Mouse (Mus musculus): Measurements from ENCODE around the gene Uso1.
A peak's percentile ranks its signal among the peaks of the same experiment; 100 is the strongest.
"Not testable (repeated sequence)": the region's sequence is repeated elsewhere in the genome, so short reads cannot be mapped to it uniquely, and the experiment has no call there.

Gene Uso1

DNA sequence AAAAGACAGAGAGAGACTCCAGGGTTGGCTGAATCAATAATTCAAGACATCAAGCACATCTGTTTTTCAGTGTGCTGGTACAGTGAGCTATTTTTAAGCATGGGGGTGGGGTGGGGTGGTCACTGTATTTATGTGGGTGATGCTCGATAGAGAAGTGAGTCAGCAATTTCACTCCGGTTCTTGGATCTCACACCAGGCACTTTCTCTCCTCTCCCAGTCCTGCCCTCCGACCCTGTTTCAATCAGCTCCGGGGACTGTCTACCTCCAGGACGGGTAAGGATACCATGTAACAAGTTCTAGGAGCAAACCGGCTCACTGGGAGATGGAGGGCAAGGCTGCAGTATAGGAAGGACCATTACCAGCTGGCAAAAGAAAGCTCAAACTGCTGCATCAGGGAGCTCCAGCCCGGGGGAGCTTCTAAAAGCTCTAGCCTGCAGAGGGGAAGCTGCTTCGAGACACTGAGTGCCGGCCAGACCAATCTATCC is 10.6 kb upstream of the Uso1 start:
- DNase-seq (ENCODE audit: low read depth in 2 of 2, low spot score in 2 of 2) = no peak

DNA sequence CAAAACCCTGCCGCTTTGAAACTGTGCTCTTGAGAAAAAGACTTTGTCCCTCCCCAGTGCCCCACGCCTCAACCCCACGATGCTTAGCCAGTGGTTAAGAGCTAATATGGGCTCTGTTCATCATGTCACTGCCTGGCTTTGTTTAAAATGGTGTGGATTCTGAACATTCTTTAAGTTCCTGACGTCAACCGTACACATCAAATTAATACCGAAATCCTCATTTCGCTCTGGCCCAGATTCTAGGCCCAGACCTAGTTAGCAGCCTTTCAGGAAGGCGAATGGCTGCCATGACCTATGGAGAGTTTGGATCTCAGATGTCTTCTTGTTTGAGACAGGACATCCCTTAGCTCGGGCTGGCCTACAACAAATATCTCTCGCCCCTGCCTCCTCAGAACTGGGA is 10.0 kb upstream of the Uso1 start:
- DNase-seq (ENCODE audit: low read depth in 2 of 2, low spot score in 2 of 2) = no peak

DNA sequence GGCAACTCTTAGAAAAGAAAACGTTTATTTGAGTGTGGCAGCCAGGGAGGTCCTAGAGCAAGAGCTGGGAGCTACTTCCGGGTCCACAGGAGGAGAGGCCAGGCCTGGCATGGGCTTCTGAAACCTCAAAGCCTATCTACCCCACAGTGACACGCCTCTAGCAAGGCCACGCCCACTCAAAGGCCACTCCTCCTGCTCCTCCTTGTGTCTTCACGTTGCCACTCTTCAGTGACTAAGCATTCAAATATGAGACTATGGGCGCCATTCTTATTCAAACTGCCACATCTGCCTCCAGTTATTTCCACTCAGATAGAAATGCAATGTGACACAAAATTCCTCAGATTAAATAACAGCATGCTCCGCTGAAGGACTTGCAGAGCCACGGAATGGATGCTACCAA is 9.2 kb upstream of the Uso1 start:
- no peak for DNase-seq (ENCODE audit: low read depth in 2 of 2, low spot score in 2 of 2)

DNA sequence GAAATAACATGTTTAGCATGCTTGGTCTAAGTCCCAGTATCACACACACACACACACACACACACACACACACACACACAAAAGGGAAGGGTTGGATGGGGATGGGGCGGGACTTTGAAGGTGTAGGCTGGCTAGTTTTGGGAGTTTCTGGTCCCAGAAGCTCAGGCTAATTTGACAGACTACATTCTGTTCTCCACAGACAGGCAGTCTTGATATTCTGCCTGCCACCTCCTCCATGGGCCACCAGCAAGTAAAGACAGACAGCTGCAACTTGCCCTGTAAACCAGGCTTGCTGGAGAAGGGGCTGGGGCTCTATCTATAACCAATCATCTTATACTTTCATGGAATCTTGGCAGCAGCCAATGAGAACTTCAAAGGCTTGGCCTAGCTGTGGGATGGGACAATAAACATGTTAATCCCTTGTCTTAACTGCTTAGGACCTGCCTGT is 8.4 kb upstream of the Uso1 start:
- no peak for DNase-seq (ENCODE audit: low read depth in 2 of 2, low spot score in 2 of 2)

DNA sequence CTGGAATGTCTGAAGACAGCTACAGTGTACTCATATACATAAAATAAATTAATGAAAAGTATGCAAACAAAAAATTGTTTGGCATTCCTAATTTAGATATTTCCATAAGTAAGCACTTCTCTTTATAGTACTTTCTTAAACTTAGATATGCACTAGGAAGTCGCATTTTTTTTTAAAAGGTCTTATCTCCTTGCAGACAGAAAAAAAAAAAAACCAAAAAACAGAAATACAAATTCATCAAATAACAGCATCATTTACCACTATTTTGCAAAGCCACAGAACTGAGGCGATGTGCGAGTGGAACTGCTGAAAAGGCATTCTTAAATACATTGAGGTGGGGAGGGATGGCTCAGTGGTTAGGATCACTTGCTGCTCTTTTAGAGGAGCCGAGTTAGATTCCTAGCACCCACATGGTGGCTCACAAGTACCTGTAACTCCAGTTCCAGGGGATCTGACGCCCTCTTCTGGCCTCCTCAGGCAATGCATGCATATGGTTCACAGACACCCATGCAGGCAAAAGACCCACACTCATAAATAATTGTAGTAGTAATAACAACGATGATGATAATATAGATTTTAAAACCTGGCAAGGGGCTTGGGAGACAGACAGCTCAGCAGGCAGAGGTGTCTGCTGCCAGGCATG is 7.6 kb upstream of the Uso1 start:
- no peak for DNase-seq (ENCODE audit: low read depth in 2 of 2, low spot score in 2 of 2)

DNA sequence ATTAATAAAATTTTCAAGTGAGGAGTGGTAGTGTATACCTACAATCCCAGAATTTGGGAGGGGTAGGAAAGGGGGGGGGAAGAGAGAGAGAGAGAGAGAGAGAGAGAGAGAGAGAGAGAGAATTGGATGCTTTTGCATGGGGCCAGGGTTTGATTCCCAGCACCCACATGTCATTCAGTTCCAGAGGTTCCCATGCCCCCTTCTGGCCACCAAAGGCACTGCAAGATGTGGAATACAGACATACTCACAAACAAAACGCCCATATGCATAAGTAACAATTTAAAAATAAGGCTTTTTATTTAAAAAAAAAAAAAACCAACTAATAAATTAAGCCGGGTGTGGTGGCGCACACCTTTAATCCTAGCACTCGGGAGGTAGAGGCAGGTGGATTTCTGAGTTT is 5.6 kb upstream of the Uso1 start:
- DNase-seq (ENCODE audit: low read depth in 2 of 2, low spot score in 2 of 2) = no peak

DNA sequence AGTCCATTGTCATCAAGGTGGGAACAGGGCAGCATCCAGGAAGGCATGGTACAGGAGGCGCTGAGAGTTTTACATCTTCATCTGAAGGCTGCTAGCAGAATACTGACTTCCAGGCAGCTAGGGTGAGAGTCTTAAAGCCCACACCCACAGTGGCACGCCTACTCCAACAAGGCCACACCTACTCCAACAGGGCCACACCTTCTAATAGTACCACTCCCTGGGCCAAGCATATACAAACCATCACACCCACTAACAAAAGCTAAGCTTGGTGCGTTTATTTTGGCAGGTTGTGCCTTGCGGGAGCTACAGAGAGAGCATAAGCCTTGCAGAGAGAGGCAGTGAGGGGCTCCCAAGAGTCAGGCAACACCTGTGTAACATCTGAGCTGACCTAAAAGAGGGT is 4.7 kb upstream of the Uso1 start:
- not testable (repeated sequence) for DNase-seq (ENCODE audit: low read depth in 2 of 2, low spot score in 2 of 2)

DNA sequence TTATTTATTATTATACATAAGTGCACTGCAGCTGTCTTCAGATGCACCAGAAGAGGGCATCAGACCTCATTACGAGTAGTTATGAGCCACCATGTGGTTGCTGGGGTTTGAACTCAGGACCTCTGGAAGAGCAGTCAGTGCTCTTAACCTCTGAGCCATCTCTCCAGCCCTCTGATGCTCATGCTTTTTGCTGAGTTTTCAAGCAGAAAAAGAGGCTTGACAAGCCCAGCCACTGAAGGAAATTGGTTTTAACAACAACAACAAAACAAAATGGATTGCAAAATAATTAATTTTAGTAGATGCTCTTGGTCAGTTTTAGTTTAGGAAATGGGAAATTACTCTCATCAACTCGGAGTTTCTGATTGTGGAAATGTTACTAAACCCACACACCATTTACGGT is 2.8 kb upstream of the Uso1 start:
- DNase-seq (ENCODE audit: low read depth in 2 of 2, low spot score in 2 of 2) = no peak

DNA sequence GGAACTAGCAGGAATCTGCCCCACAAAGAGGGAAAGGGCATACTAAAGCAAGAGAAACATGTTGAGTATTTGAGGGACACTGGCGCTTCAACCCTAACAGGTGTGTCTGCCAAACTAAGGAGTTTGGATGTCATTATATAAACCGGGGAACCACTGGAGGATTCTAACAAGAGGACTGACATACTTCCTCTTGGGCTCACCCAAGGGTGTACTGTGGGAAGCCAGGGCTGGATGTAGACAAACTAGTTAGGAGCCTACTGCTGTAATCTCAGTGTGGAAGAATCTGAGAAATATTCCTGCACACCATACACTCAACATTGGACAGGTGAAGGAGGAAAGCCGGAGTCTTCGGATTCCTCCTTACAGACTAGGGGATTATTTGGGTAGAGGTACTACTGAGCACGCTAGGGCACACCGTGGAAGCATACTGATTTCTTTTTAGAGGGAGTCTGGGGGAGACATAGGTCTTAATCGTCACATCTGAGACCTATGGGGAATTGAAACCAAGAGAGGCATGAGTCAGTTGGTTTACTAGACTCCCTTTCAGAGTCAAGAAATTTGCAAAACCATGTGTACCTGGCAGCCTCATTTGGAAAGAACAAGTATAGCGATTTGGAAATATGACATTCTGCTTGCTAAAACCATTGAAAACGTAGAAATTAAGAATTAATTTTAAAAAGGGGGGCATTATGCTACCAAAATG is 1.1 kb upstream of the Uso1 start:
- DNase-seq (ENCODE audit: low read depth in 2 of 2, low spot score in 2 of 2) = no peak

DNA sequence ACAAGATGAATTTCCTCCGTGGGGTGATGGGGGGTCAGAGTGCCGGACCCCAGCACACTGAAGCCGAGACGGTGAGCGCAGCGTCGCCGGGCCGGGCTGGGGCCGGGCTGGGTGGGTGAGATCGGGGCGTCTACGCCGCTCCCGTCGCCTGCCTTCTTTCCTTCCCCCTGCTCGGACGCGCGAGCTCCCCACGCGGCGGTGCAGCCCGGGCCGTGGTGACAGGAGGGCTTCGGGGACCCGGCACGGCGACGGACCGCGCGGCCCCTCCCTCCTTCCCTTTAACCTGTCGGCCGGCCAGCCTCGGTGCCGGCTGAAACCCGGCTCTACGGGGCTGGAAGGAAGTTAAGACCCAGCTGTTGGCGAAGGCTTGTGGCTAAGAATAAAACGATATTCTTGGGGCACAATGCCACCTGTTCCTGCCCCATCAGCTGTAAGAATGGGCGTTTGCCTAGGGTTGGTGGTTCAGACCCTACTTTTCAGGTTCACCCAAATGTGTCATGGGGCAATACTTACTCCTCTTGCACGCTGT is 419 bp downstream of the Uso1 start:
- DNase-seq (ENCODE audit: low read depth in 2 of 2, low spot score in 2 of 2) = peak; percentile 38 to 48

DNA sequence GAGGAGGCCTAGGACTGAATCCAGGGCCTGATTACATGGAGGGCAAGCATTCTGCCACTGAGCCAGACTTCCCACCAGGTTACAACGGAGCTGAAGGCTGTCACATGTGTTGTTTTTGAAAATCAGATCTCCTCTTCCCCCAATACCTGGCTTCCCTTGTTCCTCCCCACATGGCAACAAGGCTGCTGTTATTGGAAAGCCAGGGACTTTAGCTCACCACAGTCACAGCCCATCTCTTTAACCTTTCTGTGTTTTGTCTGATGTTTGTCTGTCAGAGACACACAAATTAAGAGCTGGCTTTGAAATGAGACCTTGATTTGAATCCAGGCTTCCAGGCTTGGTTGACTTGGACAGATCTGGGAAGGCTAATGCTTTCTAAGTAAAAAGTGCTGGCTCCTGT is 1.5 kb downstream of the Uso1 start:
- DNase-seq (ENCODE audit: low read depth in 2 of 2, low spot score in 2 of 2) = no peak

DNA sequence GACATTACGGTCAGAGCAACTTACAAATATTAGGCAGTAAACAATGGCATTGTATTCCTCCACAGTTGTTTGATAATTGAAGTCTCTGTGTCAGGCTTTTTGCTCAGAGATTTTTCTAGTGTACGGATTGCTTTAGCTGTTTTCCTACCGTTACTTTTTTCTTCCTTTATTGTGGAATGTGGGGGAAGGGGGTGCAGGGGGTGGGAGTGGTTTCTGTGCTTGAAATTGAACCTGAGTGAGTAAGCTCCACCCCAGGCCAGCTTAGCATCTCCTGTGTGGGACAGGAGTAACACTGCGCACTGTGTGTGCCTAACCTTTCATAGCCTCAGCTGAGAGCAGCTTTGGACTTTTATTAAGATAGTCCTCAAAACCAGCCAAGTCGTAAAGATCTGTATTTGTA is 4.0 kb downstream of the Uso1 start:
- no peak for DNase-seq (ENCODE audit: low read depth in 2 of 2, low spot score in 2 of 2)

DNA sequence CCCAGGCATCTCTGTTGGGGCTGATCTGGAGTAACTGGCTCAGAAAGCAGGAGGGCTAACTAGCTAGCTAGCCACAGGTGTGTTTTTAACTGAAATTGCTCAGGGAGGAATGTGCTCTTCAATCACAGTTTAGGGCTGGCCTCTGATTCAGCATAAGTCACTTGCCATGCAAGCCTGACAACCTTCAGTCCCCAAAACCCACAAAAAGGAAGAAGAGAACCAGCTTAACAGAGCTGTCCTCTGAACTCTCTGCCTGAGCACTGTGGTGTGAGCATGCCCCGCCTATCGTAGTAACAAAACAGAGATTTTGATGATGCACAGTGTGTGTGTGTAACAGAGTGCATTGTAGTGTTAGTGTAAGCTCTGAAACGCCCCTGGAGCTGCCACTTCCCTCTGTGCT is 4.7 kb downstream of the Uso1 start:
- DNase-seq (ENCODE audit: low read depth in 2 of 2, low spot score in 2 of 2) = peak in 1 of 2 experiments; percentile 22

DNA sequence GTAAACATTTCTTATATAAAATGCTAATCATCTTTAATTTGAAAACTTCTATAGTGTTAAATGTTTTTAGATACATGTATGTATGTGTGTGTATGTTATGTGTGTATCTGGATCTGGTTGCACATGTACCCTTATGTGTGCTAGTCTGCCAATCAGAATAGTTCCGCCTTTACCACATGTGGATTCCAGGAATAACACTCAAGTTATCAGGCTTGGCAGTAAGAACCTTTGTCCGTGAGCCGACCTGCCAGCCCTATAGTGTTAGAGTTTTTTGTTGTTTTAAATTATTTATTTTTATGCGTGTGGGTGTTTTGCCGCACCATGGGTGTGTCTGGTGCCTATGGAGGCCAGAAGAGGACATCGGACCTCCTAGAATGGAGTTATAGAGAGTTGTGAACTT is 5.9 kb downstream of the Uso1 start:
- DNase-seq (ENCODE audit: low read depth in 2 of 2, low spot score in 2 of 2) = no peak

DNA sequence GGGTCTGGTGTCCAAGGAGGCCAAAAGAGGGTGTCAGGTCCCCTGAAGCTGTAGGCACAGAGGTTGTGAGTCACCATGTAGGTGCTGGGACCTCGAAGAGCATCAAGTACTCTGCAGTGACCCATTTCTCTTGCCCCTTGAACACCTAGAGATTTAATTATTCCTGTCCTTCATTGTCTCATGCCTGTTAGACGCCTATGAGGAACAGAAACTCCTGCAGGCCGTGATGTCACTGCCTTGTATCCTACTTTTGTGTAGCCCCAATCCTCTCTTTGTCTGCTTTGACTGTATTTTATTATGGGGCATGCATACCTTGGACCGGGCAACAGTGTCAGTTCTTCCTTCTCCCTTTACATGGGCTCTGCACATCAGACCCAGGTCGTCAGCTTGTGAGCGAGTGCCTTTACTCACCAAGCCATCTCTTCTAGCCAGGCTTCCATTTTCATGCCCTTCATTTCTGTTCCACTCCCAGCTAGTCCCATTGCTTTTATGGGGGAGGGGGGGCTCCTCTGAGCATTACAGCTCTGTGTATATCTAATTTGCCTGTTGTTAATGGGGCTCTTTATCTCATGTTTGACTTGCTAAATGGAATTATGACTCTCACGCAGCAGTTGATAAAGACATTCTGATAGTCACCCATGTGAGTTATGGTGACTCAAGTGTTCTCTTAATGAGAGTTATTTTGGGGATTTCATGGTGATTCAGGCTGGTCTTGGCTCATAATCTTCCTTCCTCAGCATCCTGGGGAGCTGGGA is 7.4 kb downstream of the Uso1 start:
- DNase-seq (ENCODE audit: low read depth in 2 of 2, low spot score in 2 of 2) = no peak

DNA sequence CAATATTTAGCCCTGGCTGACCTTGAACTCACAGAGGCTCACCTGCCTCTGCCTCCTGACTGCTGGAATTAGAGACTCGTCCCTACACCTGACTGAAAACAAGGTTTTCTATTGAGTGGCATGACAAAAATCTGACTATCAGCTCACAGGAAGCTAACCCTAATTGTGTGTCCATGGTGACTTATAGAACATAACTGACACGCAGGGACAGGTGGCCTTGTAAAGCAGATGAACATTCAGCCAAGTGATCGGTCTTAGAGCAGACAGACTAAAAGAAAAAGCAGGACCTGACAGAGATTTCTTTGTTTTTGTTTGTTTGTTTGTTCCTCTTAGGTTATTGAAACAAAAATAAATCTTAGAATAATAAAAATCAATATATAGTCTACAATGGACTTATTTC is 10.5 kb downstream of the Uso1 start:
- DNase-seq (ENCODE audit: low read depth in 2 of 2, low spot score in 2 of 2) = no peak

DNA sequence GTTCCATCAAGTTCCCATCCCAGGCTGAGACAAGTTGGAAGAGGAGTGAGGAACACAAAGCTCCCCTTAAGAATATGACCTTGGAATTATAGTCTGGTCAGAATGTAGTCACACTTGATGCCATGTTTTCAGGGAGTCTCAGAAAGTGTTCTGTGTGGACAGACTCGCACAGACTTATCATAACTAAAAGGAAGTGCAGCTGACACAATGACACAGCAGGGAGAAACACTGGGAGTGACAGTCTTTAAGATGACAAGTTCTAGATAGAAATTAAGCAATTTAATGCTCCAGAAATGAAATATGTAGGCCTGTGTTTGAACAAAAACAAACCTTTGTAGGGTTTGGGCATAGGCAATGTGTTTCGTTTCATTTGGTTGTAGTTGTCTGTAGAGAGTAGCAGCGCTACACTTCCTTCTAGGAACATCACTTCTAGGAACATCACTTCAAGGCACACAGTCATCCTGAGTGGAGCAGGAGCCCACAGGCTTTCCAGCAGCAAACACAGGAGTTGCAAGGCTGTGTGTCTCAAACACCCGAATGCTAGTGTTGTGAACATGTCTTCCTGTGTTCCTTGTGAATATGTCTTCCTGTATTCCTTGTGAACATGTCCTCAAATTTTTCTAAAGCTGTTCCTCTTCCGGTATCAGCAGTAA is 11.7 kb downstream of the Uso1 start:
- no peak for DNase-seq (ENCODE audit: low read depth in 2 of 2, low spot score in 2 of 2)

DNA sequence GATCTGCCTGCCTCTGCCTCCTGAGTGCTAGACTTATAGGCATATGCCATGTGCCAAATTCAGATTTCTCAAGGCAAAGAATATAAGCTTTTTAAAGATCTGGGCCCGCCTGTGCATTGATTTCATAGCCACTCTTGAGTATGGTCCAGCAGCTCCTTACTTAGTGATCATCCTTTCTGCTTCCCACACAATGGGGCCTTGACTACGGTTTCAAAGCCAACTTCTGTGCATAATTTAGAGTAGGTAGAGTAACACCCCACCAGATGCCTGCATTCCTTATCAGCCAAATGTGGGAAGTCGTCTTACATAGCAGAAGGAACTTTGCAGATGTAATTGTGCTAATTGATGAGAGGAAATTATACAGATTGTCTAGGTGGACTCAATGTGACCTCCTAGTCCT is 17.1 kb downstream of the Uso1 start:
- no peak for DNase-seq (ENCODE audit: low read depth in 2 of 2, low spot score in 2 of 2)

DNA sequence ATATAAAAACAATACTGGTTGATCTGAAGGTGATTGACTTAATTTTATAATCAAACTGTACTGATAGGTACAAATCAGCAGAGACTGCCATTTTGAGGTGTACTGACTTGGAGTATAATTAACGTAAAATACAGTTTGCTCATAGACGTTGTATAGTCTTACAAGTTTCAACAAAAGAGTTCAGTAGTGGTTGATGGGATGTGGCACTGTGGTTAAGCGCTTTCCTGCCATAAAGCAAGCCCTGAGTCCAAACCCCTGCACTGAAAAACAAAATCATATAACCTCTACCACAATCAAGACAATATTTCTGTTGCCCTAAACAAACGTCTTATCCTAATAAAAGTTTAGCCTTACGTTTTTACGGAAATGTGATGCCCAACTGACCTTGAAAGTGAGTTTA is 28.2 kb downstream of the Uso1 start:
- DNase-seq (ENCODE audit: low read depth in 2 of 2, low spot score in 2 of 2) = peak; percentile 31 to 57

DNA sequence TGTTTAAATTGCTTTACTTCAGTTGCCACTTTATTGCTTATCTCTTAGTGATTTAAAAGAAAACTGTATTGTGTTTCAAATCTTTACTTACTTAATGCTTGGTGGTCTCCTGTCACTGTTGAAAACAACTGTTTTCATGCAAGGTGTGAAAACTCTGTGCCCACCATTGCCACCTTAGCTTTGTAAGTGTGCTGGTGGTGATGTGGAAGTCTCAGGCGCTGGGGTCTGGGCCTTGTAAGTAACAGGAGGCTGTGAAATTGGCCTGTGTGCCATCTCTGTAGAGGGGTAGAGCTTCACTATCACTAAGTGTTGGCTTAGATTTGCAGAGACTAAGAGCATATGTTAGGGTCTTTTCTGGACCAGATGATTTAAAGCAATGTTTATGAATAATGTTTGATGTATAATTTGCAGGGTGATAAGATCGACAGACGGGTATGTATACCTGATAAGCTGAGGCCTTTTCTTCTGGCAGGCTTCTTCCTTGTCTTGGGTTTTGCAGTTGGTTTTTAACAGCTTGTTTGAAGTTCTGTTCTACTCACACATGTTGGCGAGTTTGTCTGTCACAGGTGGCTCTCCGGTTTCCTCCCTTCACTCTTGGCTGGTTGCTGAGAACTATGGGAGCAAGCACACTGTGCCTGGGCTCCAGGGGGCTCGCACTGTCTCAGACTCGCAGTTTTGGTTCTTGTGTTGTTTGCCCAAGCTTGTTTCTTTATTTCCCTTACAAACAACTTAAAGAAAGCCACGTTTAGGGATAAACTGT is 45.5 kb downstream of the Uso1 start:
- DNase-seq (ENCODE audit: low read depth in 2 of 2, low spot score in 2 of 2) = peak in 1 of 2 experiments; percentile 11

Measured in CD8-positive naive resting alpha-beta T cell, adult 2 months (primary cell).